Mouse (Mus musculus): Measurements from ENCODE around the gene Zpr1. TPM values are rescaled to one million over a fixed set of nuclear protein-coding genes. Genes with fewer than 3 reads are reported as not detected.
A peak's percentile ranks its signal among the peaks of the same experiment; 100 is the strongest.
"Not testable (repeated sequence)": the region's sequence is repeated elsewhere in the genome, so short reads cannot be mapped to it uniquely, and the experiment has no call there.

Zpr1 gene
- polyA plus RNA-seq, 1 experiment from 2014 or later = 52.6 TPM

DNA sequence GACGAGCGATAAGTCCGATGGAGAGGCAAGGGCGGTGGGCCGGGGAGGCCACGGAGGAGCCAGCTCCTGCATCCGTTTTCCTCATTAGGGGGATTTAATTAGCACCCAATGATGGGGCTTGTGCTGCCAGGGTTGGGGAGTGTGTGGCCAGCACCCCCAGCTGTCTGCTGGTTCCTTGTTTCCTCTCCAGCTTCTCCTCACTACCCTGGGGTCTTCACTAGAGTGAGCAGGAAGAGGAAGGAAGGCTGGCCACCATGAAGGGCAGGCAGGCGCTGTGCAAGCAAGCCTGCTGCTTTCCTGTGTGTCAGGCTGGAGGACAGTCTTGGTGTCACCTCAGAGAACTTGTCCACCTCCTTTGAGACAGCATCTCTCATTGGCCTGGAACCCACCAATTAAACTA is 44.0 kb downstream of the Zpr1 start:
- no peak for ATAC-seq (ENCODE audit: insufficient number of reproducible peaks, insufficient read depth, low FRiP score, low TSS enrichment)
- no peak overlapping the region for H3K27ac ChIP-seq

DNA sequence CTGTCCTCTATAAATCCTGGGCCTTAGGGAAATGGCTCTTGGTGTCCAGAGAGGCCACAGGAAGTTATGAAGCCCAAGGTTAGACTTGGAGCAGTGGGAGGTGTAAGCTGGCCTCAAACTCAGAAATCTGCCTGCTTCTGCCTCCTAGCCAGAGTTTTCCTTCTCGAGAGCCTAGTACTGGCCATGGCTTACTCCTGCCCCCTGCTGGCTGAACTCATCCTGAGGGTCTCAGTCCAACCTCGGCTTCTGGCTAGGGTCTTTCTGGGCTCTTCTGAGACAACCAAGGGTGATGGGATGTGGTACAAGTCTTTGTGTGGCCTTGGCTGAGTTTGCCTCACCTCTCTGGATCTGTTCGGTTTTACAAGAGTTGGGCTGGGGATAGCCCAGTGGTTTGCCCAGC is 45.1 kb downstream of the Zpr1 start:
- Histone ChIP-seq H3K4me2 (replicated peaks) (no peak overlapping the region), H3K27ac (no peak overlapping the region), H3K36me3 (no peaks in the 10 kb centered on the region), H3K4me3 (no peak overlapping the region), H3K9me3 (peaks cover 3% of the 10 kb centered on the region; the same call in 1 of the 2 replicates), H3K9ac (no peak overlapping the region), H3K27me3 (no peaks in the 10 kb centered on the region), H3K4me1 (peaks cover 11% of the 10 kb centered on the region; the same call in 1 of the 2 replicates)
- ATAC-seq (ENCODE audit: insufficient number of reproducible peaks, insufficient read depth, low FRiP score, low TSS enrichment) = no peak
- 92% methylated on average over 3 of the region's 3 CpGs for WGBS

More for the DNA sequence above, 44.0 kb downstream of the Zpr1 start:
- H3K9me3 ChIP-seq = peaks cover 3% of the 10 kb centered on the region; the same call in 1 of the 2 replicates
- H3K4me1 ChIP-seq = peaks cover 11% of the 10 kb centered on the region; the same call in 1 of the 2 replicates
- 56% methylated on average over 8 of the region's 8 CpGs for WGBS
- no peak overlapping the region for H3K4me3 ChIP-seq
- H3K4me2 ChIP-seq (replicated peaks) = no peak overlapping the region
- H3K36me3 ChIP-seq = no peaks in the 10 kb centered on the region
- no peaks in the 10 kb centered on the region for H3K27me3 ChIP-seq
- no peak overlapping the region for H3K9ac ChIP-seq

DNA sequence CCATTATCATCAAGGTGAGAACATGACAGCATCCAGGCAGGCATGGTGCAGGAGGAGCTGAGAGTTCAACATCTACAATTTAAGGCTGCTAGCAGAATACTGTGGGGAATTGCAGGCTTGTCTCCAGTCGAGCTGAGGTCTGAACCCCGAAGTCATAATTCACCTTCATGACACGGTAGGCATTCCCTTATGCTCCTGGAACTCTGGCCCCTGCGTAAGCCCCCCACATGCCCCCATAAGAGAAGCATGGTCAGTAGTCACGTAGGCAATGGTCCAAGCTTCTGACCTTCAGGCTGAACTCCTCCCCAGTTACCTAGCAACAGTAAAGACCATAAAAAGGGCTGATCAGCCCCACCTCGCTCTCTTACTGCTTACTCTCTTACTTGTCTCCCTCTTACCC is 47.0 kb downstream of the Zpr1 start, which contains the start of gene 4931429L15Rik:
Gene 4931429L15Rik, minus strand, starts transcription at position 101 of the 400 bp plus-strand sequence.
- H3K9ac ChIP-seq; H3K4me3 ChIP-seq; H3K27me3 ChIP-seq; H3K36me3 ChIP-seq; ATAC-seq (ENCODE audit: insufficient number of reproducible peaks, insufficient read depth, low FRiP score, low TSS enrichment); H3K4me2 ChIP-seq (replicated peaks); H3K27ac ChIP-seq; H3K9me3 ChIP-seq: not testable (repeated sequence)
- peaks cover 11% of the 10 kb centered on the region; the same call in 1 of the 2 replicates for H3K4me1 ChIP-seq
- 84% methylated on average over 6 of the region's 6 CpGs for whole genome bisulfite sequencing

DNA sequence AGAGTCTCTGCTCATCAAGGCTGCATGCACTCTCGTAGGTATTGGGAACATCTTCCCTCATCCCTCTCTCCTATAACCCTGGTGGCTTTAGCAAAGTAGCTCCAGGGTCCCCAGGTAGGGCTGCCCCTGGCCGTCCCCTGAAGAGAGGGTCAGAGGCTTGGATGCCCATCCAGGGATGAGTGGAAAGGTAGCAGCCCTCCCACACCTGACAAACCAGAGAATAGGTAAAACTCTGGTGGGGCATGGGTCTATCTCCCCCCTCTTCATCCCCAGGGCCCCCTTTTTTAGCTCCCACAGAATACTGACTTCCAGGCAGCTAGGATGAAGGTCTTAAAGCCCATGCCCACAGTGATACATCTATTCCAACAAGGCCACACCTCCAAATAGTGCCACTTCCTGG is 47.6 kb downstream of the Zpr1 start:
- no peak for ATAC-seq (ENCODE audit: insufficient number of reproducible peaks, insufficient read depth, low FRiP score, low TSS enrichment)

DNA sequence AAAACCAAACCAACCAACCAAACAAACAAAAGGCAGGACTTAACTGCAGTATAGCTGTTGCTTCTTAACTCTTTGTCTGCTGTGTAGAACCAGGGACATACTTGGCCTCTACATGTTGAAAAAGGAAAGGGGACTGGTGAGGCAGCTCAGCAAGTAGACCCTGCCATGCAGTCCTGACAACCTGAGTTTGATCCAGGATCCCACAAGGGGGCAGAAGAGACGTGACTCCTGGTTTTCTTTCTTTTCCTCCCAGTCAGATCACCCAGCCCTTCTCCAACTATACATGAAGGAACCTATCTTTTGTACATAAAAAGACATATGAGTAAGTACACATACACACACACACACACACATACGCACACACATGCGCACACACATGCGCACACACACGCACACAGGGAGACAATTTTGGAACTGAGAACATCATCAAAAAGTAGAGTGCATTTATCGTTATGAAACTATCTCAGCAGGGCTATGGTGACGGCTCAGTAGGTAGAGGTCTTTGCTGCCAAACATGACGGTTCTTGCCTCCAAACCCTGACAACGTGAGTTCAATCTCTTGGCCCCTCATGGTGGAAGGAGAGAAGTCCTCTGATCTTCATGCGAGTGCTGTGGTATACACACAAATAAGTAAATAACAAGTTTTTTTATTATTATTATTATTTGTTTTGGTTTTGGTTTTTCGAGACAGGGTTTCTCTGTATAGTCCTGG is 54.0 kb downstream of the Zpr1 start:
- ATAC-seq (ENCODE audit: insufficient number of reproducible peaks, insufficient read depth, low FRiP score, low TSS enrichment) = no peak
- Histone ChIP-seq H3K36me3 (no peaks in the 10 kb centered on the region), H3K4me2 (replicated peaks) (no peak overlapping the region), H3K9ac (no peak overlapping the region), H3K27me3 (no peaks in the 10 kb centered on the region), H3K27ac (no peak overlapping the region), H3K4me3 (no peak overlapping the region), H3K4me1 (0 out of 2 replicates have a peak, but pooled peaks cover 4% of the 10 kb centered on the region), H3K9me3 (no peaks in the 10 kb centered on the region)
- 89% methylated on average over 11 of the region's 11 CpGs for WGBS

More for the DNA sequence above, 47.6 kb downstream of the Zpr1 start:
- H3K27ac ChIP-seq = no peak overlapping the region
- peaks cover 11% of the 10 kb centered on the region; the same call in 1 of the 2 replicates for H3K4me1 ChIP-seq
- no peaks in the 10 kb centered on the region for H3K36me3 ChIP-seq
- H3K9me3 ChIP-seq = peaks cover 3% of the 10 kb centered on the region; the same call in 1 of the 2 replicates
- no peak overlapping the region for H3K9ac ChIP-seq
- no peaks in the 10 kb centered on the region for H3K27me3 ChIP-seq
- no peak overlapping the region for H3K4me2 ChIP-seq (replicated peaks)
- WGBS = 86% methylated on average over 2 of the region's 2 CpGs
- H3K4me3 ChIP-seq = no peak overlapping the region

DNA sequence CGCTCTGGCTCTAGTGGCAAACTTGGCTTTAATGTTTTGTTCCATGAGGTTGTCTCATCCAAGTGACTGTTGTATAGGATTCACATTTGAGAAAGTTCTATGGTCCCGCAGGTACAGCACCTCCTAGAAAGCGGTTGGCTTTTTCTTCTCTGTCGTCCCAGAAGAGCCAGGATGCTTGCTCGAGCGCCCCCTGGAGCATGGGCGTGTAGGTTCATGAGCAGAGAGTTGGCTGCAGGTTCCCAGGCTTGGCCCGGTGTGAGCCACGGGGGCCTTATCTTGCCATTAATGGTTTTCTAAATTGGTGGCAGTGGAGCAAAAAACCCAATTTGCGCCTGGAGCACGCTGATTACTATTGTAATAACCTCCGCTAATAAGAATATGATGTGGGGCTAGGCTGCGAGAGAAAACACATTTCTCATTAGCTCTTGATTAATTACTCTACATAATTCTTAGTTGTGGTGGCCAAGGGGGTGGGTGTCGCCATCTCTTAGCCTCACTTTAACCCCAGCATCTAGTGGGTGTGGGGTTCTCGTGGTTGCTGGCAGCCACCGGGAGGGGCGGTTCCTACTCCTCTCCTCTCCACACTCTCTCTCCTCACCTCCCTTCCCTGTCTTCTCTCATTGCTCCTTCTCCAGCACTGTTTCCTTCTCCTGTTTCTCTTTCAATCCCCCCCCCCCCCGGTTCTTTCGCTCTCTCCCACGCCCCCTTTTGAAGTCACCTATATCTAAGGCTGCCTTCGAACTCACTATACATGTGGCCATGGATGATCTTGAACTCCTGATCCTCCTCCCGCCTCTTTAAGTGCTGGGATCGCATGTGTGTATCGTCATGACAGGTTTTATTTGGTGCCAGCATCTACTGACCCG is 55.1 kb downstream of the Zpr1 start:
- no peak overlapping the region for H3K4me3 ChIP-seq

DNA sequence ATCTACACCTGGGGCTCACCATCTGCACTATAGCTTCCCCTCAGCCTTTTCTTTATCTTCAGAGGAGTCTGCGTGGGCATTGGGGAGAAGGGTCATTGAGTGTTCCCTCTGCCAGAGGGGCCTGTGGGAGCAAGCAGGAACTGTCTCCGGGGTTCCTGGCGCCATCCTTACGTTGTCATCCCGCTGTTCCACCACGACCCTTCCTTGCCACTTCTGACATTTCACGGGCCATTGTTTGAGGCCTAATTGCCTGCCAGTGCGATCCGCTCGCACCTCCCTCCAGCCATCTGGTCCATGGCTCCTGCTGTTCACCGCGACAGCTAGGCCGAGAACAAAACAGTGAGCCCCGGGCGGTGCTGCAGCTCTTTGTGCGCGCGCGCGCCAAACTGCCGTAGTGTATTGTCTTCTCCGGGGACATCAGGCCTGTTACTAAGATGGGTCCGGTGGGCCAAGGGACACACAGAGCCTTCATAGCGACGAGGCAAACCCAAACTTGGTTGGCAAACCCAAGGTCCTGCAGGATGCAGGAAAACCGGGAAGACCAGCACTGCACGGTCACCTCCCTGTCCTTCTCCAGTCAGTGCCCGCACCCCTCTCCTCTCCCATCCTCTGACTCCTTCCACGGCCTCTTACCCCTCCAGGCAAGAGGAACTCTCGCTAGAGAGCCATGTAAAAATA is 55.8 kb downstream of the Zpr1 start:
- Histone ChIP-seq H3K9ac (peak overlapping the region; percentile 50), H3K9me3 (no peaks in the 10 kb centered on the region), H3K27ac (peak overlapping the region; percentile 73), H3K4me1 (0 out of 2 replicates have a peak, but pooled peaks cover 4% of the 10 kb centered on the region), H3K4me2 (replicated peaks) (peak overlapping the region; percentile 47), H3K36me3 (no peaks in the 10 kb centered on the region), H3K4me3 (peak overlapping the region; percentile 25), H3K27me3 (peaks cover 4% of the 10 kb centered on the region; the same call in 1 of the 2 replicates)
- 5% methylated on average over 30 of the region's 30 CpGs for WGBS
- no peak; the same call in 1 of the 2 replicates for ATAC-seq (ENCODE audit: insufficient number of reproducible peaks, insufficient read depth, low FRiP score, low TSS enrichment)

More for the DNA sequence above, 55.1 kb downstream of the Zpr1 start:
- H3K4me1 ChIP-seq = 0 out of 2 replicates have a peak, but pooled peaks cover 4% of the 10 kb centered on the region
- H3K9ac ChIP-seq = peak overlapping the region; percentile 50; the same call in 1 of the 2 replicates
- WGBS = 70% methylated on average over 25 of the region's 25 CpGs
- H3K27me3 ChIP-seq = no peaks in the 10 kb centered on the region
- peak overlapping the region; percentile 47; the same call in 1 of the 2 replicates for H3K4me2 ChIP-seq (replicated peaks)
- no peak for ATAC-seq (ENCODE audit: insufficient number of reproducible peaks, insufficient read depth, low FRiP score, low TSS enrichment)
- no peaks in the 10 kb centered on the region for H3K9me3 ChIP-seq
- no peak overlapping the region; the same call in 1 of the 2 replicates for H3K27ac ChIP-seq
- no peaks in the 10 kb centered on the region for H3K36me3 ChIP-seq

DNA sequence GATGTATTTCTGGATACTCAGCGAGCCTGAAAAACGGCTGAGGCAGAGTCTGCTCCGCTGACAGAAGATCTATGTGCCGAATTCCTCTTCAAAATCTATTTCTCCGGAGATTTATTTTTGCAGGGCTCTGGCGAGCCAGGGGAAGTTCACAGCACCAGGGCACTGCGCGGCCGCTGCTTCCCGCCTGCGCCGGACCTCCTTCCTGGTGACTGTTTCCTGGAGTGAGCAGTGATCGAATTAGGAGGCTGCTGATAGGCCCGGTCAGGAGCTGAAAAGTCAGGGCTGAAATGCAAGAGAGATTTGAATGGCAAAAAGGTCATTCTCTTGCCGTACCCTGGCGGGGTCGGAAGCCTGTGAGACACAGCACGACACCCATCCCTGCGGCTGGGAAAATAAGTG is 56.4 kb downstream of the Zpr1 start:
- H3K9me3 ChIP-seq = no peaks in the 10 kb centered on the region
- WGBS = 3% methylated on average over 19 of the region's 19 CpGs
- peak; percentile 68 for ATAC-seq (ENCODE audit: insufficient number of reproducible peaks, insufficient read depth, low FRiP score, low TSS enrichment)
- H3K4me3 ChIP-seq = peak overlapping the region; percentile 25
- H3K9ac ChIP-seq = peak overlapping the region; percentile 50
- H3K27ac ChIP-seq = peak overlapping the region; percentile 73
- peak overlapping the region; percentile 47 for H3K4me2 ChIP-seq (replicated peaks)
- H3K4me1 ChIP-seq = 0 out of 2 replicates have a peak, but pooled peaks cover 4% of the 10 kb centered on the region
- H3K36me3 ChIP-seq = no peaks in the 10 kb centered on the region
- H3K27me3 ChIP-seq = peaks cover 4% of the 10 kb centered on the region; the same call in 1 of the 2 replicates

DNA sequence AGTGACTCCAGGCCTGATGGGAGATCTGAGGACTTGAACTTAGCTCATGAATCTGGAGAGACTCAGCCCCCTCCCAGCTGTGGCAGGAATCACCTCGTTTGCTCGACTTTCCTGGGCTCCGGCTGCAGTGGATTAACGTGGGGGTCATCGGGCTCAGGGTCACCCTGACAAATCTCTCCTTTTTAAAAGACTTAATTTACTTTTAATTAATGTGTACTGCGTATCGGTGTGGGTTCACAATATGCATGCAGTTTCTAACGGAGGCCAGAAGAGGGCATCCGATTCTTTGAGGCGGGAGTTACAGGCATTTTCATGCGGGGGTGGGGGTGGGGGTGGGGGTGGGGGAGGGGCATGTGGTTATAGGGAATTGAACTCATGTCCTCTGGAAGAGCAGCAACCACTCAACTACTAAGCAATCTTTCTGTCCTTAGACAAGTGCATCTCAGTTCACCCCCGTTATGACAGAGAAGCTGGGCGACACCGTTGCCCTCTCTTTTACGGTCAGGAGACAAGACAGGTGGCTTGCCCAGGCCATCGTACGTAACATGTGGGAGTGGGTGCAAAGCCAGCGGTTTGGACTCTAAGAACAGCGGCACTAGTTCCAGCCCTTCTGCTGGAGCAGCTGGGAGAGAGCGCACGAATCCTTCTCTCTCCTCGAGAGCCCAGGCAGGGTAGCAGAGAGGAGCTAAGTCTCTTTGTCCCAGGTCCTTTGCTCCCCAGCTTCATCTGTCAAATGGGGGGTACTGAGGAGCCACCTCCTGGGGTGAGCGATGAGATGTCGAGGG is 57.1 kb downstream of the Zpr1 start:
- Histone ChIP-seq H3K4me1 (0 out of 2 replicates have a peak, but pooled peaks cover 4% of the 10 kb centered on the region), H3K9ac (no peak overlapping the region), H3K4me3 (no peak overlapping the region), H3K9me3 (no peaks in the 10 kb centered on the region), H3K4me2 (replicated peaks) (no peak overlapping the region; the same call in 1 of the 2 replicates), H3K27ac (no peak overlapping the region), H3K36me3 (no peaks in the 10 kb centered on the region), H3K27me3 (peaks cover 10% of the 10 kb centered on the region; the same call in 1 of the 2 replicates)
- no peak for ATAC-seq (ENCODE audit: insufficient number of reproducible peaks, insufficient read depth, low FRiP score, low TSS enrichment)
- 18% methylated on average over 24 of the region's 24 CpGs for WGBS

DNA sequence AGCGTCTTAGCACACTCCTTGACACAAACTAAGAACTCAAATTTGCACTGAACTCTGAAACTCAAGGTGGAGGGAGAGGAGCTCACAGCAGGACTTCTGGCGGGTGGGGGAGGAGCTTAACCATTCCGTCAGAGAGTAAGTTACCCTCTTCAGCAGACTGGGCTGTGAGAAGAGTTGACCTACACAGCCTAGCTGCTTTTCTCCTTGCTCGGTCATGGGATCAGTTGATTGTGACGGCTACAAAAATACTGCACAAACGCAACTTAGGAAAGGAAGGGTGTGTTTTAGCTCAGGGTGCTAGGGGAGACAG is 57.7 kb downstream of the Zpr1 start:
- ATAC-seq (ENCODE audit: insufficient number of reproducible peaks, insufficient read depth, low FRiP score, low TSS enrichment) = no peak
- no peak overlapping the region for H3K4me2 ChIP-seq (replicated peaks)
- WGBS = 54% methylated on average over 6 of the region's 6 CpGs
- peaks cover 11% of the 10 kb centered on the region; the same call in 1 of the 2 replicates for H3K27me3 ChIP-seq
- 0 out of 2 replicates have a peak, but pooled peaks cover 4% of the 10 kb centered on the region for H3K4me1 ChIP-seq
- no peaks in the 10 kb centered on the region for H3K36me3 ChIP-seq
- no peaks in the 10 kb centered on the region for H3K9me3 ChIP-seq
- H3K9ac ChIP-seq = no peak overlapping the region
- no peak overlapping the region for H3K4me3 ChIP-seq
- no peak overlapping the region for H3K27ac ChIP-seq
